Mouse (Mus musculus) C2C12 (cell line): ENCODE data around the gene Psd.

Experiments used
- CEBPB ChIP-seq: IDR thresholded peaks from one replicate; pipeline ENCODE4 v1.6.1; 2011; ENCODE audit warnings: low read depth, mild to moderate bottlenecking, control low read depth, moderate library complexity
- CTCF ChIP-seq: IDR thresholded peaks from one replicate; pipeline ENCODE4 v1.5.1; 2011; ENCODE audit not compliant: control insufficient read depth, insufficient read depth, insufficient read length
- FOSL1 ChIP-seq: IDR thresholded peaks from one replicate; pipeline ENCODE4 v1.8.0; 2011; ENCODE audit warnings: mild to moderate bottlenecking, low read length; ENCODE audit not compliant: poor library complexity, insufficient read depth, severe bottlenecking
- MAX ChIP-seq: IDR thresholded peaks from one replicate; pipeline ENCODE4 v1.6.1; 2011; ENCODE audit warnings: mild to moderate bottlenecking, control low read depth
- MYOG ChIP-seq: IDR thresholded peaks from one replicate; pipeline ENCODE4 v1.6.1; 2011; ENCODE audit not compliant: control insufficient read depth, insufficient read length; ENCODE audit errors: extremely low read depth
- USF1 ChIP-seq: IDR thresholded peaks from one replicate; pipeline ENCODE4 v1.6.1; 2011; ENCODE audit warnings: low read depth, mild to moderate bottlenecking, control low read depth, moderate library complexity

DNA sequence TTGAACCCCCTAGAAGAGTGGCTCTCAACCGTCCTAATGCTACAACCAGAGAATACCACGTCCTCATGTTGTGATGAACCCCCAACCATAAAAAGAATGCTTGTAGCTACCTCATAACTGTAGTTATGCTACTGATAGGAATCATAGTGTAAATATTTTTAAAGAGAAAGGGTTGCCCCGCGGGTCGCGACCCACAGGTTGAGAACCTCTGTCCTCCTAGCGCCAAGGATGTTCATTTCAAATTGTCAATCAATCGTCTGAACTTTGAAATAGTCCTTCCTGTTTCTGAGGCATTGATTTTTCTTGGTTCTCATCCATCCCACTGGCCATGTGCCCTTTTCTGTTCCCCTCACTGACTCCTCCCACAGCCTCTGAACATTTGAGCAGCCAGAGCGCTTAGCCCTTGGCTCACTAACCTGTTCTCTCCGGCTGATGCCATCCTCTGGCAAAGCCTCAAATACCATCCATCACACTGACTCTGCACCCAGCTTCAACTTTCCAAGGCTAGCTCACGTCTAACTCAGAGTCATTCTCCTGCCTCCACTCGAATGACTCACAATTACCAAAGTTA lies 36.3 kb downstream of the Psd start:
- TF ChIP-seq CTCF, result no peak
- no peak for TF ChIP-seq FOSL1
- no peak for TF ChIP-seq MAX
- no peak for TF ChIP-seq CEBPB
- TF ChIP-seq MYOG, result no peak
- no peak for TF ChIP-seq USF1
